Mouse (Mus musculus) left cerebral cortex, postnatal 10 days (tissue): ENCODE measurements around the gene Prpf38b. TPM values are rescaled to one million over a fixed set of nuclear protein-coding genes. Genes with fewer than 3 reads are reported as not detected.
"Not testable (repeated sequence)": the region's sequence is repeated elsewhere in the genome, so short reads cannot be mapped to it uniquely, and the experiment has no call there.

Source experiments
- DNase-seq, 2 experiments: peaks; one replicate each; pipeline ENCODE4 v3.0.0; 2021 to 2022; ENCODE audit warnings: low spot score in 2 of 2, mixed read lengths in 1 of 2; ENCODE audit errors: extremely low spot score in 1 of 2
- intact Hi-C: fragments of 180-260 bp; cut with DNase I; formaldehyde crosslinking; loops from one replicate; pipeline ENCODE4 v1.15.1; 2025
- total RNA-seq, 2 experiments: library from RNA; stranded (reverse); gene quantifications; 2 replicates each; pipeline ENCODE4 v1.2.3; 2021

Gene Prpf38b
- total RNA-seq, 2 experiments from 2014 or later: 41.6 to 42.2 TPM

- DNase-seq: no peak
- intact Hi-C loops: loop anchor here (5.0 kb wide), 2 partner anchors 52 to 68 kb away; partner anchors contain the start of gene Stxbp3
Observed at GRCm38 (mm10) chr3:108910303-108911080, 1.0 kb downstream of the Prpf38b start.

- intact Hi-C loops: no loop called here
- no peak for DNase-seq
Observed at GRCm38 (mm10) chr3:108902934-108903333, 8.6 kb downstream of the Prpf38b start.

- DNase-seq: no peak
- intact Hi-C loops: no loop called here
Observed at GRCm38 (mm10) chr3:108902038-108902437, 9.5 kb downstream of the Prpf38b start.

GRCm38 (mm10) chr3:108900681-108901080 is 10.8 kb downstream of the Prpf38b start:
- no peak for DNase-seq
- intact Hi-C loops: no loop called here

GRCm38 (mm10) chr3:108900147-108900546 is 11.4 kb downstream of the Prpf38b start:
- intact Hi-C loops: no loop called here
- DNase-seq: no peak

- intact Hi-C loops: no loop called here
Observed at GRCm38 (mm10) chr3:108898640-108899039, 12.9 kb downstream of the Prpf38b start.

GRCm38 (mm10) chr3:108892914-108893313 is 18.6 kb downstream of the Prpf38b start:
- intact Hi-C loops: no loop called here
- DNase-seq: no peak

More at GRCm38 (mm10) chr3:108898640-108899039, 12.9 kb downstream of the Prpf38b start:
- DNase-seq: no peak

GRCm38 (mm10) chr3:108892080-108892479 is 19.4 kb downstream of the Prpf38b start:
- intact Hi-C loops: no loop called here
- DNase-seq: no peak

- intact Hi-C loops: no loop called here
Observed at GRCm38 (mm10) chr3:108889908-108890307, 21.6 kb downstream of the Prpf38b start, which contains the start of gene Fndc7. TSS of gene Fndc7 (minus strand) at chr3:108890008.

GRCm38 (mm10) chr3:108887618-108887975 is 23.9 kb downstream of the Prpf38b start:
- no peak for DNase-seq
- intact Hi-C loops: no loop called here

More at GRCm38 (mm10) chr3:108889908-108890307, 21.6 kb downstream of the Prpf38b start, which contains the start of gene Fndc7:
- no peak for DNase-seq

- no peak for DNase-seq
- intact Hi-C loops: no loop called here
Observed at GRCm38 (mm10) chr3:108886934-108887617, 24.5 kb downstream of the Prpf38b start.

GRCm38 (mm10) chr3:108885686-108886530 is 25.6 kb downstream of the Prpf38b start:
- intact Hi-C loops: no loop called here
- DNase-seq: no peak

GRCm38 (mm10) chr3:108884706-108885289 is 26.7 kb downstream of the Prpf38b start:
- DNase-seq: no peak
- intact Hi-C loops: no loop called here

- peak in 1 of 2 experiments; percentile 31 for DNase-seq
- intact Hi-C loops: no loop called here
Observed at GRCm38 (mm10) chr3:108883067-108883466, 28.5 kb downstream of the Prpf38b start.

- DNase-seq, intact Hi-C loops: not testable (repeated sequence)
Observed at GRCm38 (mm10) chr3:108881873-108882272, 29.7 kb downstream of the Prpf38b start.

GRCm38 (mm10) chr3:108880544-108881507 is 30.7 kb downstream of the Prpf38b start:
- no peak for DNase-seq
- intact Hi-C loops: no loop called here

- intact Hi-C loops: no loop called here
- no peak for DNase-seq
Observed at GRCm38 (mm10) chr3:108879836-108880435, 31.6 kb downstream of the Prpf38b start.
